Mouse (Mus musculus) CH12.LX (cell line): ENCODE measurements around the gene Ssx2ip. TPM values are rescaled to one million over a fixed set of nuclear protein-coding genes. Genes with fewer than 3 reads are reported as not detected.

Experiments
- DNase-seq: peaks from one replicate; pipeline ENCODE4 v3.0.0-alpha.2; 2013; ENCODE audit errors: extremely low read depth
- H3K27ac ChIP-seq: 2 replicates; pipeline ENCODE4 v1.5.1; 2012; ENCODE audit warnings: low read depth, mild to moderate bottlenecking, control low read depth, moderate library complexity; ENCODE audit not compliant: insufficient read depth
- H3K27me3 ChIP-seq: replicated peaks from 2 replicates; pipeline ENCODE3; 2012; ENCODE audit warnings: inconsistent platforms
- H3K36me3 ChIP-seq, 2 experiments: replicated peaks in 1 of 2; 2 replicates each; pipeline versions ENCODE3 to v1.6.1; 2012; ENCODE audit warnings: inconsistent platforms in 1 of 2, low read length in 1 of 2, mild to moderate bottlenecking in 1 of 2, mixed read lengths in 1 of 2, moderate library complexity in 1 of 2; ENCODE audit not compliant: control insufficient read depth in 1 of 2, insufficient read depth in 1 of 2
- H3K4me1 ChIP-seq, 2 experiments: 2 replicates each; pipeline ENCODE4 v1.6.1; 2012; ENCODE audit warnings: inconsistent platforms in 1 of 2, moderate library complexity in 1 of 2; ENCODE audit not compliant: insufficient read depth in 2 of 2, control insufficient read depth in 1 of 2
- H3K4me2 ChIP-seq: 2 replicates; pipeline ENCODE4 v1.6.1; 2012; ENCODE audit warnings: low read depth, mild to moderate bottlenecking, control low read depth; ENCODE audit not compliant: poor library complexity, insufficient read depth, severe bottlenecking
- H3K4me3 ChIP-seq, 3 experiments: fragments of 150-350 bp in 1 of 3; sonication (generic) in 1 of 3; replicated peaks in 1 of 3; 2 replicates each; pipeline versions ENCODE3 to v1.5.1; 2011 to 2012; ENCODE audit warnings: low read depth in 2 of 3, low read length in 2 of 3, mild to moderate bottlenecking in 2 of 3, moderate library complexity in 2 of 3, control low read depth in 1 of 3, improper control_type of control experiment in 1 of 3, inconsistent platforms in 1 of 3, mixed read lengths in 1 of 3; ENCODE audit not compliant: poor library complexity in 1 of 3
- H3K79me2 ChIP-seq: replicated peaks from 2 replicates; pipeline ENCODE4 v1.6.1; 2012; ENCODE audit warnings: mild to moderate bottlenecking, moderate library complexity; ENCODE audit not compliant: control insufficient read depth, poor library complexity, insufficient read depth, severe bottlenecking; ENCODE audit errors: extremely low read depth
- H3K9ac ChIP-seq: 2 replicates; pipeline ENCODE4 v1.6.1; 2012; ENCODE audit warnings: low read depth, mild to moderate bottlenecking, control low read depth, moderate library complexity; ENCODE audit not compliant: insufficient read depth
- H3K9me3 ChIP-seq: replicated peaks from 2 replicates; pipeline ENCODE3; 2012; ENCODE audit warnings: low read length, inconsistent platforms, mixed read lengths
- BHLHE40 ChIP-seq: IDR thresholded peaks from 2 replicates; pipeline ENCODE4 v1.6.1; 2011; ENCODE audit warnings: mild to moderate bottlenecking, low read depth, low read length, improper control_type of control experiment
- CHD2 ChIP-seq: IDR thresholded peaks from 2 replicates; pipeline ENCODE4 v1.6.1; 2011; ENCODE audit warnings: low read length, improper control_type of control experiment
- ELF1 ChIP-seq: IDR thresholded peaks from 2 replicates; pipeline ENCODE4 v1.6.1; 2014; ENCODE audit warnings: low read depth, mild to moderate bottlenecking, inconsistent platforms, low read length, improper control_type of control experiment
- IRF4 ChIP-seq: IDR thresholded peaks from 2 replicates; pipeline ENCODE4 v1.6.1; 2014; ENCODE audit warnings: low read depth, mild to moderate bottlenecking, inconsistent platforms, low read length, improper control_type of control experiment
- JUN ChIP-seq: IDR thresholded peaks from 2 replicates; pipeline ENCODE4 v1.6.1; 2011; ENCODE audit warnings: low read depth, mild to moderate bottlenecking, low read length, improper control_type of control experiment, moderate library complexity; ENCODE audit not compliant: insufficient read depth
- MAFK ChIP-seq: IDR thresholded peaks from 2 replicates; pipeline ENCODE4 v1.6.1; 2011; ENCODE audit warnings: low read length, improper control_type of control experiment; ENCODE audit not compliant: insufficient replicate concordance
- MAX ChIP-seq: IDR thresholded peaks from 2 replicates; pipeline ENCODE4 v1.6.1; 2011; ENCODE audit warnings: low read length, improper control_type of control experiment
- MAZ ChIP-seq: IDR thresholded peaks from 2 replicates; pipeline ENCODE4 v1.6.1; 2012; ENCODE audit warnings: low read depth, mild to moderate bottlenecking, inconsistent platforms, low read length, improper control_type of control experiment, moderate library complexity
- MYC ChIP-seq: IDR thresholded peaks from 2 replicates; pipeline ENCODE4 v1.6.1; 2011; ENCODE audit warnings: low read depth, mild to moderate bottlenecking, improper control_type of control experiment, low read length
- NELFE ChIP-seq: IDR thresholded peaks from 2 replicates; pipeline ENCODE4 v1.6.1; 2011; ENCODE audit warnings: low read depth, low read length, improper control_type of control experiment
- NRF1 ChIP-seq: IDR thresholded peaks from 2 replicates; pipeline ENCODE4 v1.6.1; 2014; ENCODE audit warnings: low read depth, mild to moderate bottlenecking, inconsistent platforms, low read length, improper control_type of control experiment, moderate library complexity
- PAX5 ChIP-seq: IDR thresholded peaks from 2 replicates; pipeline ENCODE4 v1.6.1; 2012; ENCODE audit warnings: low read length, inconsistent platforms, mixed read lengths
- SMC3 ChIP-seq: IDR thresholded peaks from 2 replicates; pipeline ENCODE4 v1.6.1; 2011; ENCODE audit warnings: low read depth, low read length, improper control_type of control experiment
- TCF12 ChIP-seq: IDR thresholded peaks from 2 replicates; pipeline ENCODE4 v1.6.1; 2014; ENCODE audit warnings: low read depth, mild to moderate bottlenecking, inconsistent platforms, low read length, improper control_type of control experiment
- UBTF ChIP-seq: IDR thresholded peaks from 2 replicates; pipeline ENCODE4 v1.6.1; 2012; ENCODE audit warnings: low read depth, mild to moderate bottlenecking, inconsistent platforms, low read length, improper control_type of control experiment, moderate library complexity
- ZC3H11A ChIP-seq: IDR thresholded peaks from 2 replicates; pipeline ENCODE4 v1.6.1; 2012; ENCODE audit warnings: low read depth, mild to moderate bottlenecking, inconsistent platforms, low read length, improper control_type of control experiment
- ZKSCAN1 ChIP-seq: IDR thresholded peaks from 2 replicates; pipeline ENCODE4 v1.6.1; 2012; ENCODE audit warnings: low read depth, inconsistent platforms, low read length, improper control_type of control experiment, borderline replicate concordance
- ZMIZ1 ChIP-seq: IDR thresholded peaks from 2 replicates; pipeline ENCODE4 v1.6.1; 2012; ENCODE audit warnings: low read depth, mild to moderate bottlenecking, inconsistent platforms, low read length, improper control_type of control experiment
- ZNF384 ChIP-seq: IDR thresholded peaks from 2 replicates; pipeline ENCODE4 v1.6.1; 2012; ENCODE audit warnings: low read depth, low read length, improper control_type of control experiment, inconsistent platforms
- dilution Hi-C: fragments of 300-500 bp; cut with MboI; formaldehyde crosslinking; loops from 2 replicates; pipeline ENCODE4 v1.14.3; 2020; ENCODE audit warnings: low sequenced_read_pairs; ENCODE audit not compliant: extremely low pct_unique_long_range_greater_than_20kb, extremely low pct_ligation_motif_present
- in situ Hi-C: fragments of 300-500 bp; cut with MboI; formaldehyde crosslinking; loops from 3 replicates; pipeline ENCODE4 v1.14.3; 2019; ENCODE audit warnings: low sequenced_read_pairs, low pct_ligation_motif_present, low pct_unique_long_range_greater_than_20kb, mixed read lengths
- polyA plus RNA-seq: library from polyadenylated mRNA; unstranded; fragments of >175 nt; gene quantifications from 2 replicates; pipeline ENCODE4 v1.2.1, GENCODE M21; 2012; ENCODE audit warnings: low read depth; ENCODE audit not compliant: insufficient read length
- total RNA-seq, 2 experiments: library from RNA; depleted of rRNA; stranded (reverse); fragments of 300-350 nt in 1 of 2; fragments of >200 nt in 1 of 2; gene quantifications; 2 replicates each; pipeline ENCODE4 v1.2.3; 2012 to 2014

The Ssx2ip gene
- total and polyA plus RNA-seq, 3 experiments: 28.0 to 32.6 (median 31.9) TPM

GRCm38 (mm10) chr3:146367058-146367457 is 37.4 kb upstream of the Ssx2ip start:
- no peak overlapping the region for H3K27ac ChIP-seq
- TF ChIP-seq ELF1: no peak
- TF ChIP-seq BHLHE40: no peak
- TF ChIP-seq MAFK: no peak
- TF ChIP-seq UBTF: no peak
- TF ChIP-seq NELFE: no peak
- no peak for TF ChIP-seq NRF1
- TF ChIP-seq ZNF384: no peak
- no peak for TF ChIP-seq ZMIZ1
- no peak for TF ChIP-seq TCF12
- TF ChIP-seq PAX5: no peak
- TF ChIP-seq JUN: no peak
- TF ChIP-seq ZC3H11A: no peak
- TF ChIP-seq MAX: no peak
- TF ChIP-seq MYC: no peak
- TF ChIP-seq ZKSCAN1: no peak
- TF ChIP-seq MAZ: no peak
- no peak for TF ChIP-seq IRF4
- no peak overlapping the region for H3K9ac ChIP-seq
- H3K27me3 ChIP-seq: no peaks in the 10 kb centered on the region
- in situ Hi-C loops: no loop called here
- H3K79me2 ChIP-seq: no peaks in the 10 kb centered on the region
- no peaks in the 10 kb centered on the region for H3K36me3 ChIP-seq
- H3K4me1 ChIP-seq: peaks cover 0 to 6% of the 10 kb centered on the region in 2 experiments; a peak in 2 of 4 replicates
- dilution Hi-C loops: no loop called here
- no peak for DNase-seq
- H3K9me3 ChIP-seq: no peaks in the 10 kb centered on the region
- no peak overlapping the region for H3K4me2 ChIP-seq
- no peak overlapping the region for H3K4me3 ChIP-seq

- Histone ChIP-seq H3K9ac (no peak overlapping the region), H3K4me2 (no peak overlapping the region), H3K27me3 (no peaks in the 10 kb centered on the region), H3K36me3 (no peaks in the 10 kb centered on the region), H3K27ac (no peak overlapping the region), H3K4me1 (peaks cover 5 to 6% of the 10 kb centered on the region in 2 experiments; a peak in 3 of 4 replicates), H3K4me3 (no peak overlapping the region), H3K9me3 (no peaks in the 10 kb centered on the region)
- dilution Hi-C loops: no loop called here
- DNase-seq: no peak
- TF ChIP-seq CHD2: no peak
- no peak for TF ChIP-seq SMC3
- TF ChIP-seq JUN: no peak
- no peak for TF ChIP-seq MYC
- TF ChIP-seq MAFK: no peak
- TF ChIP-seq, all 38 proteins: peak for 0
- in situ Hi-C loops: no loop called here
- no peaks in the 10 kb centered on the region for H3K79me2 ChIP-seq
Observed at GRCm38 (mm10) chr3:146370553-146371095, 33.8 kb upstream of the Ssx2ip start.
